Mouse (Mus musculus): ENCODE results near the gene Bcas3.

GRCm38 (mm10) chr11:85775492-85775891 is 422.5 kb downstream of the Bcas3 start:
- TF ChIP-seq CTCF (IDR thresholded peaks at IDR 0.05; ENCODE audit: low read depth) = no peak
- TF ChIP-seq EP300 (IDR thresholded peaks at IDR 0.05; ENCODE audit: low read depth) = no peak
